Mouse (Mus musculus) heart, adult 18-20 months (tissue): ENCODE measurements around the gene Olfr434. TPM values are rescaled to one million over a fixed set of nuclear protein-coding genes. Genes with fewer than 3 reads are reported as not detected.
"Not testable (repeated sequence)": the region's sequence is repeated elsewhere in the genome, so short reads cannot be mapped to it uniquely, and the experiment has no call there.

Source experiments
- DNase-seq, 2 experiments: peaks; one replicate each; pipeline ENCODE4 v3.0.0; 2021 to 2022; ENCODE audit warnings: mixed read lengths in 1 of 2
- long read RNA-seq, 2 experiments: library from polyadenylated mRNA; stranded (forward); transcript quantifications; one replicate each; pipeline ENCODE4 v2.0.0; 2021
- total RNA-seq, 2 experiments: library from RNA; stranded (reverse); gene quantifications; 2 replicates each; pipeline ENCODE4 v1.2.3; 2021

The Olfr434 gene
- not detected for total RNA-seq
- long read RNA-seq, experiment 1, result 0 reads
- long read RNA-seq, experiment 2, result 0 reads

- not testable (repeated sequence) for DNase-seq
Measured at GRCm38 (mm10) chr6:43212873-43213272, at the start of gene Olfr434. Olfr434 (plus strand) TSS chr6:43213021.

- DNase-seq, result no peak
Measured at GRCm38 (mm10) chr6:43167246-43167645, 45.6 kb upstream of the Olfr434 start.

GRCm38 (mm10) chr6:43171840-43172239 is 41.0 kb upstream of the Olfr434 start, which contains the start of gene Olfr13:
Olfr13 (plus strand) TSS chr6:43172140.
- no peak for DNase-seq

- no peak for DNase-seq
Measured at GRCm38 (mm10) chr6:43178129-43178528, 34.7 kb upstream of the Olfr434 start.

- no peak for DNase-seq
Measured at GRCm38 (mm10) chr6:43178584-43179501, 34.0 kb upstream of the Olfr434 start.

GRCm38 (mm10) chr6:43190986-43191385 is 21.8 kb upstream of the Olfr434 start:
- no peak for DNase-seq

GRCm38 (mm10) chr6:43196781-43197180 is 16.0 kb upstream of the Olfr434 start, which contains the start of gene Olfr435:
Olfr435 (plus strand) TSS chr6:43197146.
- no peak for DNase-seq

- no peak for DNase-seq
Measured at GRCm38 (mm10) chr6:43198094-43198493, 14.7 kb upstream of the Olfr434 start.

- DNase-seq, result no peak
Measured at GRCm38 (mm10) chr6:43202786-43203185, 10.0 kb upstream of the Olfr434 start.

- no peak for DNase-seq
Measured at GRCm38 (mm10) chr6:43205355-43205754, 7.5 kb upstream of the Olfr434 start.

GRCm38 (mm10) chr6:43231255-43231654 is 18.4 kb downstream of the Olfr434 start, which contains the start of gene Olfr47:
Olfr47 (plus strand) TSS chr6:43231529.
- DNase-seq, result not testable (repeated sequence)

- no peak for DNase-seq
Measured at GRCm38 (mm10) chr6:43242061-43242460, 29.2 kb downstream of the Olfr434 start.

- no peak for DNase-seq
Measured at GRCm38 (mm10) chr6:43247396-43247795, 34.6 kb downstream of the Olfr434 start.

GRCm38 (mm10) chr6:43252994-43253393 is 40.2 kb downstream of the Olfr434 start:
- DNase-seq, result no peak

GRCm38 (mm10) chr6:43254193-43254926 is 41.5 kb downstream of the Olfr434 start:
- peak; percentile 16 to 23 for DNase-seq

GRCm38 (mm10) chr6:43260756-43261155 is 47.9 kb downstream of the Olfr434 start:
- peak in 1 of 2 experiments; percentile 30 for DNase-seq

GRCm38 (mm10) chr6:43265363-43266041 is 52.7 kb downstream of the Olfr434 start, which contains the start of gene Arhgef5:
Arhgef5 (plus strand) TSS chr6:43265582.
- DNase-seq, result peak; percentile 66 to 75

- peak; percentile 51 to 57 for DNase-seq
Measured at GRCm38 (mm10) chr6:43266356-43266755, 53.5 kb downstream of the Olfr434 start.
